Mouse (Mus musculus) layer of hippocampus, postnatal 14 days (tissue): ENCODE data around the gene Zcchc9. TPM values are rescaled to one million over a fixed set of nuclear protein-coding genes. Genes with fewer than 3 reads are reported as not detected.
"Not testable (repeated sequence)": the region's sequence is repeated elsewhere in the genome, so short reads cannot be mapped to it uniquely, and the experiment has no call there.

Experiments
- DNase-seq, 2 experiments: peaks; one replicate each; pipeline ENCODE4 v3.0.0; 2021 to 2022; ENCODE audit warnings: low spot score in 2 of 2, mixed read lengths in 1 of 2
- microRNA-seq, 2 experiments: library from miRNA; unstranded; fragments of <30 nt; microRNA quantifications; one replicate each; pipeline ENCODE4 v1.2.0; 2021
- total RNA-seq, 2 experiments: library from RNA; stranded (reverse); gene quantifications; 2 replicates each; pipeline ENCODE4 v1.2.3; 2021

Gene Zcchc9
- total RNA-seq, 2 experiments from 2014 or later, result 15.8 to 16.0 TPM

GRCm38 (mm10) chr13:91763654-91764053, 43.9 kb downstream of the Zcchc9 start:
- not testable (repeated sequence) for DNase-seq

- DNase-seq, result no peak
Measured at GRCm38 (mm10) chr13:91761654-91762445, 45.7 kb downstream of the Zcchc9 start.

- no peak for DNase-seq
Measured at GRCm38 (mm10) chr13:91760302-91761050, 47.0 kb downstream of the Zcchc9 start.

GRCm38 (mm10) chr13:91759791-91760190, 47.7 kb downstream of the Zcchc9 start:
- no peak for DNase-seq

- no peak for DNase-seq
Measured at GRCm38 (mm10) chr13:91758316-91759048, 49.0 kb downstream of the Zcchc9 start.

GRCm38 (mm10) chr13:91756230-91756629, 51.3 kb downstream of the Zcchc9 start:
- no peak for DNase-seq

- DNase-seq, result no peak
Measured at GRCm38 (mm10) chr13:91754762-91755161, 52.7 kb downstream of the Zcchc9 start.

- no peak for DNase-seq
Measured at GRCm38 (mm10) chr13:91753724-91754123, 53.8 kb downstream of the Zcchc9 start.

GRCm38 (mm10) chr13:91749981-91750380, 57.5 kb downstream of the Zcchc9 start:
- DNase-seq, result no peak

- DNase-seq, result no peak
Measured at GRCm38 (mm10) chr13:91748401-91748800, 59.1 kb downstream of the Zcchc9 start.

Small RNAs within 50 kb of the gene (microRNA-seq; reads per million reads assigned to microRNA genes)
- gene Gm27656, result 0 reads per million in 2 experiments

Other genes starting within 250 kb of the Zcchc9 start
- under 1 TPM; 0.23 to 0.55 TPM for gene Acot12, start 66.2 kb downstream of the Zcchc9 start, total RNA-seq
- gene Ckmt2, start 69.2 kb upstream of the Zcchc9 start, total RNA-seq, result under 1 TPM; 0.30 to 0.43 TPM